Mouse (Mus musculus) testis, adult 2 months (tissue): ENCODE data around the gene Ccdc83.

ENCODE experiments used
- CTCF ChIP-seq: fragments of 200-500 bp; IDR thresholded peaks from 2 replicates; pipeline ENCODE4 v1.5.1; 2012; ENCODE audit warnings: low read depth, mild to moderate bottlenecking, inconsistent platforms, low read length, moderate library complexity; ENCODE audit not compliant: control insufficient read depth, insufficient read depth, insufficient replicate concordance
- POLR2A ChIP-seq: fragments of 200-500 bp; IDR thresholded peaks from 2 replicates; pipeline ENCODE4 v1.6.1; 2012; ENCODE audit warnings: low read depth, mild to moderate bottlenecking, inconsistent platforms, low read length, moderate library complexity; ENCODE audit not compliant: control insufficient read depth

DNA sequence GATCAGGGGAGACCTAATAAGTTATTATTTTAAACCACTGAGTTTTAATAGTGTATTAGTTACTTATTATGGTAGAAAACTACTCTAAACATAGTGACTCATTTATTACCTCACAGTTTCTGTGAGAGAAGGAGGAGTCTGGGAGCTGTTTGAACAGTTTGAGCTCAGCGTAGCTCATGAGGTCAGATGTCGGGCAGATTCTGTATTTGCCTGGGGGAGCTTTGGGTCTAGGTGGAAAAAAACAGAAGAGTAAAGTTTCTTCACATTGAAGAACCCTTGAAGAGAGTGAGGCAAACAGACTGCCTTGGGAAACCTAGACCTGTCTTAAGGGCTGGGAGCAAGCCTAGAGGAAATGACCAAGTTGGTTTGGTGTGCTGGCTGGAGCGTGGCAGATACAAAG, 11.7 kb upstream of the Ccdc83 start:
- no peak for TF ChIP-seq CTCF
- no peak for TF ChIP-seq POLR2A
